Mouse (Mus musculus) lung, postnatal 0 days (tissue): Measurements from ENCODE around the gene Rnpep. TPM values are rescaled to one million over a fixed set of nuclear protein-coding genes. Genes with fewer than 3 reads are reported as not detected.

ENCODE experiments used
- ATAC-seq: fragments of 200-750 bp; cut with Nextera tagmentation; 2 replicates; pipeline ENCODE4 v1.8.0; 2017; ENCODE audit warnings: moderate library complexity
- DNase-seq: peaks from one replicate; pipeline ENCODE4 v3.0.0-alpha.2; 2016; ENCODE audit warnings: low spot score
- H3K27ac ChIP-seq: fragments of 300-500 bp; sonication (generic); 2 replicates; pipeline ENCODE4 v1.5.1; 2014; ENCODE audit warnings: antibody characterized with exemption, mild to moderate bottlenecking, low read length, mixed read lengths
- H3K27me3 ChIP-seq: fragments of 300-500 bp; sonication (generic); replicated peaks from 2 replicates; pipeline ENCODE4 v1.6.1; 2014; ENCODE audit warnings: low read length, mixed read lengths; ENCODE audit not compliant: insufficient read depth
- H3K36me3 ChIP-seq: fragments of 300-500 bp; sonication (generic); 2 replicates; pipeline ENCODE4 v1.6.1; 2014; ENCODE audit warnings: low read length, mixed read lengths; ENCODE audit not compliant: insufficient read depth
- H3K4me1 ChIP-seq: fragments of 300-500 bp; sonication (generic); 2 replicates; pipeline ENCODE4 v1.6.1; 2014; ENCODE audit warnings: antibody characterized with exemption, low read depth, low read length, mixed read lengths; ENCODE audit not compliant: insufficient read depth
- H3K4me2 ChIP-seq: fragments of 300-500 bp; sonication (generic); replicated peaks from 2 replicates; pipeline ENCODE4 v1.6.1; 2014; ENCODE audit warnings: low read depth, mild to moderate bottlenecking, low read length, moderate library complexity, mixed read lengths
- H3K4me3 ChIP-seq: fragments of 300-500 bp; sonication (generic); 2 replicates; pipeline ENCODE4 v1.5.1; 2014; ENCODE audit warnings: low read depth, low read length
- H3K9ac ChIP-seq: fragments of 300-500 bp; sonication (generic); replicated peaks from 2 replicates; pipeline ENCODE4 v1.6.1; 2014; ENCODE audit warnings: low read depth, mild to moderate bottlenecking
- H3K9me3 ChIP-seq: fragments of 300-500 bp; sonication (generic); 2 replicates; pipeline ENCODE4 v1.6.1; 2016; ENCODE audit warnings: low read length, mixed read lengths
- CTCF ChIP-seq: IDR thresholded peaks from 2 replicates; pipeline ENCODE4 v1.5.1; 2016; ENCODE audit warnings: antibody characterized with exemption, mild to moderate bottlenecking
- EP300 ChIP-seq: IDR thresholded peaks from 2 replicates; pipeline ENCODE4 v1.6.1; 2016; ENCODE audit warnings: antibody characterized with exemption, mild to moderate bottlenecking, control low read depth
- WGBS: fragments of 180-500 bp; shearing (Covaris S2); extraction: QIAGEN DNeasy Blood & Tissue Kit; methylation state at CpG from one replicate; pipeline ENCODE4 v1.1.7; 2014; 5-methylcytosine and 5-hydroxymethylcytosine counted together
- polyA plus RNA-seq: library from polyadenylated mRNA; unstranded; fragments of >200 nt; fragmentation: Nextera tagmentation; extraction: Ambion mirVana; gene quantifications from 2 replicates; pipeline ENCODE4 v1.2.1, GENCODE M21; 2015

Rnpep gene
- polyA plus RNA-seq, 1 experiment from 2014 or later = 50.2 TPM

DNA sequence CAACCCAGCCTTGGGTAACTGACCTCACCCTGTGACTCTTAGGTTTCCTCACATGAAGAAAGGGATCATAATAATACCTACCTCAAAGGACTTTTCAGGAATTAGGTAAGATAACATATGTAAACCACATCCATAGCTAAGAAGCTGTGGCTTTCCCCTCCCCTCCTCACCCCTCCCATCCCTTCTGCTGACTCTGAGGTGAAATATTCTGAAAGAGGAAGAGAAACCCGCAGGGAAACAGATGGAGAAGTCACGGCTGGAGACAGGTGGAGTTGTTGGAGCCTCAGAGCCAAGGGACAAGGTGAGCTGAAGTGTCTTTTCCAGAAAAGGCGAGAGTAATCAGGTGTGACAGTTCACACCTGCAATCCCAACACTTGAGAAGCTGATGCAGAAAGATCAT lies 59.7 kb downstream of the Rnpep start:
- Histone ChIP-seq H3K4me1 (no peaks in the 10 kb centered on the region), H3K27me3 (no peaks in the 10 kb centered on the region), H3K27ac (no peak overlapping the region), H3K4me3 (no peak overlapping the region), H3K36me3 (no peaks in the 10 kb centered on the region), H3K4me2 (no peak overlapping the region), H3K9me3 (no peaks in the 10 kb centered on the region), H3K9ac (no peak overlapping the region)
- 52% methylated on average over 3 of the region's 3 CpGs for WGBS
- TF ChIP-seq EP300 (no peak), CTCF (no peak)
- ATAC-seq (no peak), DNase-seq (no peak)

DNA sequence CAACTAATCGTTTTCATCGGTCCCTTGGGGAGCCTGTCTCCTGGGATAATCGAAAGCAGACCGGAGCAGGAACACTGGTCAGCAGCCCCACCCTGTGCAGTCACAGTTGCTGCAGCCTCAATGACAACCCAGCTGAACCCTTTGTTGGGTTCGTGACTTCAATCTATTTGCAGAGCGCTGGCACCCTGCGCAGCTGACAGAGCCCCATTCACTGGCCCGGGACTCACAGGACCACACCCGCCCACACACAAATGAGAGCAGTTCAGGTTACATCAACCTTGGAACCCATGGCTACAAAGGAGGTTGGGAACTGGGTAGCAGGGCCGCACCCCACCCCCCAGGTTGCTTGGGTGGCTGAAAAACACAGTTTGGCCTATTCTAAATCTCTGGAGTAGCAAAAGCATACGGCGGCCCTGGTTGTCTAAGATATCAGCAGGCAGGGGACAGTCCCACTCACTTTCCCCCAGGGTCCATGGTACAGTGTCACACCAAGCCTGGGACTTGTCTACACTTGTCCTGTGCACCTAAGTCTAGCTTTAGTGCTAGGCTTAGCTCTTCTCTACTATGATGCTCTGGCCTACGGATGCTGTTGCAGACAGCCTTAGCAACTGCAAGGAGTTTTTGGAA lies 66.2 kb downstream of the Rnpep start:
- TF ChIP-seq EP300 = no peak
- TF ChIP-seq CTCF = no peak
- Histone ChIP-seq H3K9me3 (no peaks in the 10 kb centered on the region), H3K27me3 (no peaks in the 10 kb centered on the region), H3K27ac (no peak overlapping the region), H3K9ac (no peak overlapping the region), H3K36me3 (no peaks in the 10 kb centered on the region), H3K4me1 (no peaks in the 10 kb centered on the region), H3K4me2 (no peak overlapping the region), H3K4me3 (no peak overlapping the region)
- WGBS = 65% methylated on average over 13 of the region's 13 CpGs
- DNase-seq (no peak), ATAC-seq (peak; percentile 21; the same call in 1 of the 2 replicates)

DNA sequence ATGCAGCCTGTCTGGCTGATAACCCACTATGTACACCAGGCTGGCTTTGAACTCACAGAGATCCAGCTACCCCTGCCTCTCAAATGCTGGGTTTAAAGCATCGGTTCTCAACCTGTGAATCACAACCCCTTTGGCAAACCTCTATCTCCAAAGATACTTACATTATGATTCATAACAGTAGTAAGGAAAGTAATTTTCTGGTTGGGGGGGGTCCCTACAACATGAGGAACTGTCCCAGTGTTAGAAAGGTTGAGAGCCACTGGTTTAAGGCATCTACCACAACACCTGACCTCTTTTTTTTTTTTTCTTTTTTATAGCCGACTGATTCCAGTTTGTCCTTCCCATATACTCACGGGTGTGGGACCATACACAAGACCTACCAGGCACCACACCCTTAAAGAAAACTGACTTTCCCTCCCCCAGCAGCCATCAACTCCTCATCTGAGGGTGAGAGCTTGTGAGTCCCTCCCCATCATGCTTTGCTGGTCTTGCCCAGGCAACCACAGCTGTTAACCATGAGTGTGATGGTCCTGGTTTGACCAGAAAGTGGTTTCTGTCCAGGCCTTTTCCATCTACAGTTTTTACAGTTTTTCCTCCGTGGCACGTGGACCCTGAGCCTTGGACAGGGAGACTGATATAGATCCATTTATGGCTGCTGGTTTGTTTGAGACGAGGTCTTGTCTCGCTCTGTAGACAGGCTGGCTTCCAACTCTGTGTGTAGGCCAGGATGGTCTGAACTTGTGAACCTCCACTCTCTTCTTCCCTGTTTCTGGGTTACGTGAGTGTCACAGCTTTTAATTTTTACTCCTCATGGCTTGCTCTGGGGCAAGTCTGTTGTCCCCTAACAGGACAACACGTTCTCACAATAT lies 69.9 kb downstream of the Rnpep start:
- Histone ChIP-seq H3K27me3 (no peaks in the 10 kb centered on the region), H3K27ac (no peak overlapping the region), H3K9ac (no peak overlapping the region), H3K36me3 (no peaks in the 10 kb centered on the region), H3K4me1 (no peaks in the 10 kb centered on the region), H3K9me3 (no peaks in the 10 kb centered on the region), H3K4me3 (no peak overlapping the region), H3K4me2 (no peak overlapping the region)
- DNase-seq (no peak), ATAC-seq (no peak)
- WGBS = 78% methylated on average over 9 of the region's 9 CpGs
- no peak for TF ChIP-seq CTCF
- TF ChIP-seq EP300 = no peak

Other genes starting within 250 kb of the Rnpep start
- 2.9 and 3.9 TPM in 2 replicates for gene Lgr6, start 178.8 kb downstream of the Rnpep start, polyA plus RNA-seq
- gene Ptpn7, start 151.4 kb downstream of the Rnpep start, polyA plus RNA-seq = 2.9 and 3.0 TPM in 2 replicates
- 51.8 and 56.3 TPM in 2 replicates for gene Arl8a, start 137.3 kb downstream of the Rnpep start, polyA plus RNA-seq
- 0.06 and 0.19 TPM in 2 replicates for gene Gpr37l1, start 116.4 kb downstream of the Rnpep start, polyA plus RNA-seq
- gene Elf3, start 25.5 kb downstream of the Rnpep start, polyA plus RNA-seq = 31.9 and 45.5 TPM in 2 replicates
- gene Timm17a, start 29.7 kb upstream of the Rnpep start, polyA plus RNA-seq = 164 and 186 TPM in 2 replicates
- gene Lmod1, start 40.7 kb upstream of the Rnpep start, polyA plus RNA-seq = 2.6 and 2.8 TPM in 2 replicates
- 19.2 and 20.0 TPM in 2 replicates for gene Shisa4, start 91.2 kb upstream of the Rnpep start, polyA plus RNA-seq
- 26.1 and 30.7 TPM in 2 replicates for gene Ipo9, start 146.4 kb upstream of the Rnpep start, polyA plus RNA-seq